Mouse (Mus musculus) olfactory bulb, adult 2 months (tissue): ENCODE data around the gene Spata33.

ENCODE experiments used
- CTCF ChIP-seq: fragments of 200-500 bp; IDR thresholded peaks from 2 replicates; pipeline ENCODE4 v1.5.1; 2012; ENCODE audit warnings: low read depth, mild to moderate bottlenecking, low read length, moderate library complexity; ENCODE audit not compliant: insufficient read depth
- POLR2A ChIP-seq: fragments of 200-500 bp; IDR thresholded peaks from 2 replicates; pipeline ENCODE4 v1.6.1; 2012; ENCODE audit warnings: mild to moderate bottlenecking, low read depth, low read length, moderate library complexity; ENCODE audit not compliant: insufficient read depth

GRCm38 (mm10) chr8:123247748-123248147, 35.1 kb downstream of the Spata33 start:
- TF ChIP-seq POLR2A = no peak
- no peak for TF ChIP-seq CTCF
